Mouse (Mus musculus) urinary bladder, postnatal 25 days (tissue): Measurements from ENCODE around the gene Egflam.

Experiments
- DNase-seq: peaks from one replicate; pipeline ENCODE4 v3.0.0; 2022; ENCODE audit warnings: low spot score

The Egflam gene

GRCm38 (mm10) chr15:7173776-7174175 is 224.4 kb downstream of the Egflam start:
- no peak for DNase-seq

GRCm38 (mm10) chr15:7173346-7173745 is 224.8 kb downstream of the Egflam start:
- no peak for DNase-seq

GRCm38 (mm10) chr15:7172875-7173274 is 225.3 kb downstream of the Egflam start:
- no peak for DNase-seq

GRCm38 (mm10) chr15:7167906-7168532 is 230.2 kb downstream of the Egflam start:
- no peak for DNase-seq

- no peak for DNase-seq
Measured at GRCm38 (mm10) chr15:7167238-7167905, 230.8 kb downstream of the Egflam start.

- no peak for DNase-seq
Measured at GRCm38 (mm10) chr15:7166735-7167134, 231.5 kb downstream of the Egflam start.

- no peak for DNase-seq
Measured at GRCm38 (mm10) chr15:7163851-7164250, 234.3 kb downstream of the Egflam start.

GRCm38 (mm10) chr15:7160321-7160720 is 237.9 kb downstream of the Egflam start:
- no peak for DNase-seq

- no peak for DNase-seq
Measured at GRCm38 (mm10) chr15:7159869-7160268, 238.3 kb downstream of the Egflam start.

- no peak for DNase-seq
Measured at GRCm38 (mm10) chr15:7157658-7158057, 240.5 kb downstream of the Egflam start.
